Mouse (Mus musculus): Measurements from ENCODE around the gene Cgas.
"Not testable (repeated sequence)": the region's sequence is repeated elsewhere in the genome, so short reads cannot be mapped to it uniquely, and the experiment has no call there.

Gene Cgas

GRCm38 (mm10) chr9:78442579-78443392, at the start of gene Cgas:
Gene Cgas (minus strand): TSS chr9:78443237.
- DNase-seq = peak; percentile 72 to 76

- DNase-seq = no peak
These were observed 49.2 kb upstream of the Cgas start for GRCm38 (mm10) chr9:78492254-78492653.

DNA sequence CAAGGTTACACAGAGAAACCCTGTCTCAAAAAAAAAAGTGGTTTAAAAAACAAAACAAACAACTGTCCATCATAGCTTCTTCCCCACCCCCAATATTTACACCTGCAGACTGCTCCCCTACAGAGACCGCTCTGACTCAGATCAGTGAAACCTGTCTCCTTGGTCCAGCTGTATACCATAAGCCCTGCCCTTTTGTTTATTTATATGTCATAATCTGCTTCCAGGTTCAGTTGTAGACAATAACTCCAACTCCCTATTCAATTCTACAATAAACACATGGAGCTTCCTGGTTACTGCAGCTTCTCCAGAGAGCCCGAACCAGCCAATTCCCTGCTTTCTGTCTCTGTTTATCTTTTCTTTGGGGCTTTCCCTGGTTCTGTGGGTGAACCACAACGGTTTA, 48.1 kb upstream of the Cgas start:
- no peak for DNase-seq

GRCm38 (mm10) chr9:78488890-78489420, 45.9 kb upstream of the Cgas start, which contains the start of gene Eef1a1:
Gene Eef1a1 (minus strand): TSS chr9:78489151.
- peak; percentile 76 to 88 for DNase-seq

DNA sequence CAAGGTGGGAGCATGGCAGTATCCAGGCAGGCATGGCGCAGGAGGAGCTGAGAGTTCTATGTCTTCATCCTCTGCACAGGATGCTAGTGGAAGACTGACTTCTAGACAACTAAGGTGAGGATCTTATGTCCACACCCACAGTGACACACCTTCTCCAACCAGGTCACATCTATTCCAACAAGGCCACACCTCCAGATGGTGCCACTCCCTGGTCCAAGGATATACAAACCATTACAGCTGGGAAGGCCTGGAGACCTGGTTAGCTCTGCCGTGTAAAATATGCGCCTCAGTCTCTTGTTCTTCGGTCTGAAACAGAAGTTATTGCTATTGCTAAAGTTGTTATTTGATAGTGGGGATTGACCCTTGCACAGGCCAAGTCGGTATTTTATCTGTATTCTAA, 45.0 kb upstream of the Cgas start:
- not testable (repeated sequence) for DNase-seq

- DNase-seq = no peak
These were observed 41.6 kb upstream of the Cgas start for GRCm38 (mm10) chr9:78484660-78485059.

DNA sequence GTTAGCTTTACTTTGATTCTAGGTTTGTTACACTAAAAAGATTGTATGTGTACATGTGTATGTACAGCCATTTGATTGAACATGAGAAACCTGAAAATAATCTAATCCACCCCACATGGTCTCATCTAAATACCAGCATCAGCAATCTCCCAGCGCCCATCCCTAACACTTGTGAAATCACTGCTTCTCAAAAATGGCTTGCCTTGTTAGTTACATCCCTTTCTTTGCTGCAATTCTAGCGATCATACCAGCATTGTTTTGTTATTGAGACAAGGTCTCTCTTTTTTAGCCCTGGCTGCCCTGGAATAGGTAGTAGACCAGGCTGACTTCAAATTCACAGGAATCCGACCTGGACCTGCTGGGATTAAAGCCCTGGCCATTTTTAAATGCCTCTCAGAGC, 39.3 kb upstream of the Cgas start:
- no peak for DNase-seq

DNA sequence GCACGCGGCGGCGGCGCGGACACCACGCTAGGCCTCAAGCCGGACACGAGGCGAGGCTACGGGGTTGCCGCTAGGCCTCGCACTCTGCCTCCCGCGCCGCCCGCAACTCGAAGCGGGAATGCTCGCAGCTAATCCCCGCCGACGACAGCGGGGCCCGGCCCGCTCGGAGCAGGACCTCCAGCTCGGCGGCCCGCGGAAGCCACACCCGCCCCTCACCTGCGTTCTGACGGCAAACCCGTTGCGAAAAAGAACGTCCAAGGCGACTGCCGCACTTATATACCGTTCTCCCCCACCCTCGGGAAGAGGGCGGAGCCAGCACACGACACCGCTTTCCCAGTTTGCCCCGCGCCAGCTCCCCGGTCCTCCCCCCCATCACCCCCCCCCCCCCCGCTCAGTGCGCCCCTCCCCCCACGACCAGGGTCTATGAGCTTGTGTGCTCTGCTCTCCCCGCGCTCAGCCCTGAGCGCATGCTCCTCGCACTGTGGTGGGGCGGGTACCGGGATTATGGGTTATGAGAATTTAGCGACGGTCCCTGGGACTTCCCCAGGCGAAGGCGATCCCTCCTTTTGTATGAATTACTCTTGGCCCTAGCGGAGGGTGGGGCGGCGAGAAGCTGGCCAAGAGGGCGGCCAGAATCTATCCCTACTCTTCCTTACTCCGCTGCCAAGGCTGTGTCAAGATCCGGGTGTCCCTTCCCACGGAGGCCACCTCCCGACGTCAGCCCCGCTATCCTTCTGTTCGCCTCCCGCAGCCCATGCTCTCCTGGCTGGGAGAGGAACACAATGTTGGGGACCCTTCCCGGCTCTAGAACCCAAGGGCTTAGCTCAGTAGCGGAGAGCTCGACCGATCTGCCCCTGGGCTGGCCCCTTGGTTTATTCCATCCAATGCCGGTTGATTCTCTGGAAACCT, 38.6 kb upstream of the Cgas start:
- peak; percentile 95 to 98 for DNase-seq

DNA sequence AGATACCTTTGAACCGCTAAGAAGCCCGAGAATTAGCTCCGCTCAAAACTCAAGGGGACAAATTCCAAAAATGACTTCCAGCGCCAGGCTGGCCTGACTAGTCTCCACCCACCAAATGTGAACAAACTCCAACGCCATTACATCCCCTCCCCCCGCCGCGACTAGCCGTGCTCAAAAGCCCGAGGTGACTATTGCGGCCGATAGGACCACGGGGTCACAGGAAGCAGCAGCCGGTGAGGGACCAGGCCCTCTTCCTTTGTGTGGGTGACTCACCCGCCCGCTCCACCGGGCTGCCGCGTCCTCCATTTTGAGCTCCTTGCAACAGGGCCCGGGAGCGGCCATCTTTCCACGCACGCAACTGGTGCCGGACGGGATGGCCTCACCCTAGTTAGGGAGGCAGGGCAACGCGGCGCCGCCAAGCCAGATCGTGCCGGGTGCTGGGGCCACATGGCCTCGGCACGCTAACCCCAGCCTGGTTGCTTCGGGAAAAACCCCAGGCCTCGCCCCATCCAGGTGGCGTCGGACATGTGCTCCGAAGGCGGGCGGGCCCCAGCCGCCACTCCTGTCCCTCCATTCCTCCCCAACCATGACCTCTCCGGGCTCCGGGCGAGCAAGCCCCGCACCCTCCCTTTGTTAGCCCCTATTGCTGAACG, 37.8 kb upstream of the Cgas start:
- peak; percentile 88 to 92 for DNase-seq

DNA sequence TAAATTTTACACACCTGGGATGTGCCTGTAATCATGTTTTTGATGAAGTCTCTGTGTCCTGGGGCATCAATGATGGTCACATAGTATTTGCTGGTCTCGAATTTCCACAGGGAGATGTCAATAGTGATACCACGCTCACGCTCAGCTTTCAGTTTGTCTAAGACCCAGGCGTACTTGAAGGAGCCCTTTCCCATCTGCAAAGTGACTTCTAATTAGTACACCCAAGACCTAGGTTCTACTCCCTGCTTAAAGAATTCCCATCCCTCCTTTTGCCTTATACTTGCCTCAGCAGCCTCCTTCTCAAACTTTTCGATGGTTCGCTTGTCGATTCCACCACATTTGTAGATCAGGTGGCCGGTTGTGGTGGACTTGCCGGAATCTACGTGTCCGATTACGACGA, 37.2 kb upstream of the Cgas start:
- not testable (repeated sequence) for DNase-seq

DNA sequence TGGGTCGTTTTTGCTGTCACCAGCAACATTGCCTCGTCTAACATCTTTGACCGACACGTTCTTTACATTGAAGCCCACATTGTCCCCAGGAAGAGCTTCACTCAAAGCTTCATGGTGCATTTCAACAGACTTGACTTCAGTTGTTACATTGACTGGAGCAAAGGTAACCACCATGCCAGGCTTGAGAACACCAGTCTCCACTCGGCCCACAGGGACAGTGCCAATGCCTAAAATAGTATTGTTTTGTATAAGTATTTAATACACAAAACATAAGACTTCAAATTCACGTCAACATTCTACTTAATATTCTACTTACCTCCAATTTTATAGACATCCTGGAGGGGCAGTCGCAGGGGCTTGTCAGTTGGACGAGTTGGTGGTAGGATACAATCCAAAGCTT, 36.3 kb upstream of the Cgas start:
- not testable (repeated sequence) for DNase-seq

DNA sequence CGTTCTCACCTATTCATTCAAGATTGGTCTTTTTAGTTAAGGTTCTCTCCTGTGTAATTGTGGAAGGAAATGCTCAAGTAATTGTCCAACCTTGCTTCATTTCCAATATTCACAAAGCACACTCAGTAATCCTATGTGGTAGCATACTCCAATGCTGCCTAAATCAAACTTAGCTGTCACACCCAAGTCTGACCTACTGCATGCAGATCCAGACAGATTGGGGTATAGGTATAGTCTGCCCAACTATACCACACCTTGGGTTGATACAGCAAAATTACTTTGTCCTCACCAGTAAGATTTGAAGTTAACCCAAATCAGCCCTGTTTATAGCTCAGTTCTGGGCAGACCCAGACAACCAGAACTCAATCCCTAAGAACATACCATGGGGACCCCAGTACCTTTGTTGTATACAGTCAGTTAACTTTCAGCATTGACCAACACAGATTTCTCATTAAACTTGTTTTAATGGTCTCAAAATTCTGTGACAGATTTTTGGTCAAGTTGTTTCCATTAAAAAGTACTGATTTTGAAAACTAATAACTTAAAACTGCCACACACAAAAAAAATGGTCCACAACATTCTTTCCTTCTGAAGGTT, 35.1 kb upstream of the Cgas start:
- not testable (repeated sequence) for DNase-seq

GRCm38 (mm10) chr9:78477021-78477551, 34.0 kb upstream of the Cgas start:
- peak; percentile 14 to 39 for DNase-seq

GRCm38 (mm10) chr9:78476531-78477020, 33.5 kb upstream of the Cgas start:
- no peak for DNase-seq

- DNase-seq = no peak
These were observed 32.8 kb upstream of the Cgas start for GRCm38 (mm10) chr9:78475873-78476272.

- DNase-seq = no peak
These were observed 32.3 kb upstream of the Cgas start for GRCm38 (mm10) chr9:78475383-78475780.

GRCm38 (mm10) chr9:78474771-78475382, 31.8 kb upstream of the Cgas start:
- no peak for DNase-seq

GRCm38 (mm10) chr9:78474270-78474669, 31.2 kb upstream of the Cgas start:
- DNase-seq = no peak

DNA sequence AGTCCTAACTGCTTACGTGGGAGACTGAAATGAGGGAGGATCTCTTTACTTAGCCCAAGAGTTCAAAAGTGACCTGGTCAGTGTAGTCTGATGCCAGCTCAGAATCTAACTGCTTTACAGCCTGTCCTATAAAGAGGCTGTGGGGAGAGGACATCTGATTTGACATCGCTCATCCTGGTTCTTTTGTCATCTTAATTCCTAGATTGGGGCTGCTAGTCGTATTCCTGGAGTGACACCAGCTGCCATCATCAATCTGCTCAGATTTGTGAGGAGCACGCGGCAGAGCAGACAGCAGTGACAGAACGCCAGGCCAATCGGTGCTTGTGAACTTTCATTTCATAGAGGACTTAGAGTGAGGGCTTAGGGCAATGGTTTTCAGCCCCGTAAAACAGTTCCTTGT, 30.6 kb upstream of the Cgas start:
- no peak for DNase-seq

- DNase-seq = no peak
These were observed 22.7 kb upstream of the Cgas start for GRCm38 (mm10) chr9:78465725-78466124.

DNA sequence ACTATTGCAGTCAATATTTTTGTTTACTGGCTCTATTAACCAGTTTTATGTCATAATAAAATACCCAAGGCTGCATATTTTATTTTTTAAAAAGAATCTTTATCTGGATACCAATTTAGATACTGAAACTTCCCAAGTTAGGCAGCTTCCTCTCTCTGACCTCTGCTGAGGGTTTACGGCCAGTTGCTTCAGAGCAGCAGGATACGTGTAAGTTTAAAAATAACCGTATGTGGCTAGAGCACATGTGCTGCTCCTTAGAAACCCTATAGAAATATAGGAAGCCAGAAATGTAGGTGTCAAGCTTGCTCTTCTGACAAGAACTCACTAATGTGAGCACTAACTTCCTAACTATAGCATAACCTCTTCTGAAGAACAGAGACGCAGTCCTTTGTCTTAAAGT, 20.3 kb upstream of the Cgas start:
- no peak for DNase-seq

GRCm38 (mm10) chr9:78457026-78457425, 14.0 kb upstream of the Cgas start:
- no peak for DNase-seq
